Comparison of ENCODE assay signal across 14 mouse cellular contexts in genomic region chr16:31500532-31500931, GRCm38 (mm10).
DNase-seq lines count a peak whose midpoint lies in the region; ATAC-seq and TF ChIP-seq lines count a peak whose summit lies in the region.
"Had no signal": no experiment of that assay in that cellular context is flagged by ENCODE, and none has a peak within 500 bp of the region (broad histone marks: within the 10 kb centered on the region; RNA-seq: fewer than 3 reads in every experiment).

No protein-coding gene starts in this region.

- H3K4me1 ChIP-seq in lung, postnatal 0 days (ENCODE audit: insufficient read depth, low read depth, low read length), result no peaks in the 10 kb centered on the region
- peaks cover 44% of the 10 kb centered on the region for H3K4me1 ChIP-seq in limb, embryonic 15.5 days

- TF ChIP-seq CTCF in lung, postnatal 0 days (IDR thresholded peaks at IDR 0.05), result no peak

- ATAC-seq in lung, postnatal 0 days, result no peak
- no peak for ATAC-seq in limb, embryonic 15.5 days (ENCODE audit: insufficient number of reproducible peaks, low FRiP score, low TSS enrichment, low read depth)

- H3K27me3 ChIP-seq in lung, postnatal 0 days (replicated peaks; ENCODE audit: insufficient read depth, low read length), result no peaks in the 10 kb centered on the region
- H3K27me3 ChIP-seq in limb, embryonic 15.5 days, result no peaks in the 10 kb centered on the region
- H3K27me3 ChIP-seq: kidney, embryonic 15.5 days had no signal

- TF ChIP-seq EP300 in lung, postnatal 0 days (IDR thresholded peaks at IDR 0.05), result no peak

- no peak overlapping the region for H3K4me2 ChIP-seq in lung, postnatal 0 days (replicated peaks; ENCODE audit: low read depth, low read length)
- no peak overlapping the region for H3K4me2 ChIP-seq in limb, embryonic 15.5 days
- H3K4me2 ChIP-seq: kidney, embryonic 15.5 days had no signal

- no peak overlapping the region for H3K27ac ChIP-seq in lung, postnatal 0 days (ENCODE audit: low read length)
- H3K27ac ChIP-seq in limb, embryonic 15.5 days, result peak overlapping the region; percentile 23
- H3K27ac ChIP-seq: kidney, embryonic 15.5 days had no signal

- H3K9ac ChIP-seq in lung, postnatal 0 days (replicated peaks; ENCODE audit: low read depth), result no peak overlapping the region
- H3K9ac ChIP-seq in limb, embryonic 15.5 days, result no peak overlapping the region
- H3K9ac ChIP-seq: kidney, embryonic 15.5 days had no signal

- peak; percentile 42 for DNase-seq in cerebellum, adult 9-11 months
- no peak for DNase-seq in cerebellum, adult 11 months
- DNase-seq in lung, postnatal 0 days (ENCODE audit: low spot score), result peak; percentile 48
- no peak for DNase-seq in lung, adult 18-20 months
- peak; percentile 60 for DNase-seq in fibroblast of lung, adult 2 months (ENCODE audit: low read depth)
- DNase-seq in heart, adult 18-20 months, result no peak
- no peak for DNase-seq in left cerebral cortex, postnatal 4 days
- DNase-seq: cerebellum, adult 11-12 months; lung, postnatal 4 days; right cerebral cortex, postnatal 4 days had no signal

- no peaks in the 10 kb centered on the region for H3K36me3 ChIP-seq in lung, postnatal 0 days (ENCODE audit: insufficient read depth, low read length)
- no peaks in the 10 kb centered on the region for H3K36me3 ChIP-seq in limb, embryonic 15.5 days
- H3K36me3 ChIP-seq: G1E; kidney, embryonic 15.5 days had no signal

- no peak overlapping the region for H3K4me3 ChIP-seq in lung, postnatal 0 days (ENCODE audit: low read depth, low read length)
- no peak overlapping the region for H3K4me3 ChIP-seq in limb, embryonic 15.5 days
- H3K4me3 ChIP-seq: erythroblast, embryonic 14.5 days; kidney, embryonic 15.5 days had no signal

- 71% methylated on average over 3 of the region's 3 CpGs for WGBS in lung, postnatal 0 days
- WGBS in limb, embryonic 15.5 days, result 46% methylated on average over 3 of the region's 3 CpGs

- H3K9me3 ChIP-seq in lung, postnatal 0 days (ENCODE audit: low read length), result no peaks in the 10 kb centered on the region
- no peaks in the 10 kb centered on the region for H3K9me3 ChIP-seq in limb, embryonic 15.5 days
- H3K9me3 ChIP-seq: G1E; kidney, embryonic 15.5 days had no signal

- intact Hi-C loops in left cerebral cortex, postnatal 4 days (cut with DNase I), result no loop called here

Comparison
In these comparisons a context has a peak if more than half of its experiments do, and no peak if none do; other contexts are left out.
1. DNase-seq: peak in cerebellum, adult 9-11 months (single experiment), lung, postnatal 0 days (single experiment) and fibroblast of lung, adult 2 months (single experiment); none in cerebellum, adult 11 months (single experiment), lung, adult 18-20 months (0 of 2), heart, adult 18-20 months (0 of 2) and left cerebral cortex, postnatal 4 days (single experiment).